Mouse (Mus musculus): Measurements from ENCODE around the gene Map1lc3b.
A peak's percentile ranks its signal among the peaks of the same experiment; 100 is the strongest.

Map1lc3b gene

GRCm38 (mm10) chr8:121607661-121608060 lies 17.5 kb downstream of the Map1lc3b start:
- DNase-seq (ENCODE audit: low spot score) = no peak

DNA sequence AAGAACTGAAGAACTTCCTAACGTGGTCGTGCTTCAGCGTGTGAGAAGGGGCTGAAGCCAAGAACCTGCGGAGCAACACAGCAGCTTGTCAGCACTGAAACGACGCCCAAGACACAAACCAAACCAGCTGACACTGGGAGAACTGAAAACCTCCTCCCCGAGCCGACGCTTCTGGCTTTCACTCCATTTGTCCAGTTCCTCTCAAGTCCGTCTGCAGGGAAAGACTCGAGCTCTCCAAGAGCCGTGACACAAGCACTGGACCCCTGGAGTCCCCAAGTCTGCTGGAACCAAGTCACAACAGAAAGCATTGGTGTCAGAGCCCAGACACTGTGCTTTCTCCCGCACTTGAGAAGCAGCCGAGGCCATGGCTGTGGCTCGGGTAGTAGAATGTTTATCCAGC lies 19.1 kb downstream of the Map1lc3b start:
- DNase-seq (ENCODE audit: low spot score) = no peak

GRCm38 (mm10) chr8:121609916-121610315 lies 19.8 kb downstream of the Map1lc3b start:
- DNase-seq (ENCODE audit: low spot score) = no peak

- DNase-seq (ENCODE audit: low spot score) = no peak
Measured at GRCm38 (mm10) chr8:121613419-121613818, 23.3 kb downstream of the Map1lc3b start.

GRCm38 (mm10) chr8:121619401-121619995 lies 29.3 kb downstream of the Map1lc3b start:
- no peak for DNase-seq (ENCODE audit: low spot score)

DNA sequence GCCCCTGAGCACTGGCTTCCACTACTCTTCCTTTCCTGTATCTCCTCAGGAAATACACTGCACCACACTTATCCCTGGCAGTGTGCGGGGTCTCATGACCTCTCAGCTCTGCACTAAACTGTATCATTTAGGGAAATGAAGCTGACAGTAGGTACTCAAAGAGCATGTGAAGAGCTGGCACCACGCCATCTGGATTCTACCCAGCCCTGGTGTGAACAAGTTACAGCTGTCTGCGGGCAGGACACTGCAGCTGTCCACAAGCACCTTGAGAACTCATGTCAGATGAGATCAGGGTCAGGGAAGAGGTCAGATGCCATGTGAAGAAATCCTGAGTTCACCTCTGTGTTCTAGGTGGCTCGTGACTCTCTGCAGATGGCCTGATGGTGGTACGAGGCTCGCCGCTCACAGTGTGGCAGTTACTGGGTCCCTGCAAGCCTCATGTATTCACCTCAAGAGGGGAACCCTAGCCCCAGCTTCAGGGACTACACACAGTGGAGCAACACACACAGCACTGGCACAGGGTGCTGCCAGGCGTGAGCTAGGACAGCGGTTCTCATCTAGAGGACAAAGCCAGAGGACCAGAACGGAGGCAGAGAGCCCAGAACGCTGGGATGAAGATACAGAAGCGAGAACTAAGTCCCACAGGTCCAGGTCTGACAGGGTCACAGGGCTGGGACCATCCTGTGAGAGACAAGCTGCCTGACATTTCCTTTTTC lies 30.8 kb downstream of the Map1lc3b start:
- DNase-seq (ENCODE audit: low spot score) = peak; percentile 67

DNA sequence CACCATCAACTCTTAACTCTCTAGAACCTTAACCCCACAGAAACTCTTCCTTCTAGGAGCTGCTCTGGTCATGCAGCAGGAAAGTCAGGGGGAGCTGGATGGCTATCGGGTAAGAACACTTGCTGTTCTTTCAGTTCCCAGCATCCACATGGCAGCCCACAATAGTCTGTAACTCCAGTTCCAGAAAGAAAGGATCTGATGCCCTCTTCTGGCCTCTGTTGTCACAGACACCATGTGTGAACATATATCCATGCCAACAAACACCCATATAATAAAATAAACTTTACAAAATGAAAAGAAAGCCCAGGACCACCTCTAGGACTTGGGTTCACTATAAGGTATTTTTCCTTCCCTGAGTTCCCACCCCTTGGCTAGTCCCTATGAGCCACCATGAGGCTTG lies 31.7 kb downstream of the Map1lc3b start:
- DNase-seq (ENCODE audit: low spot score) = no peak

- no peak for DNase-seq (ENCODE audit: low spot score)
Measured at GRCm38 (mm10) chr8:121623043-121623442, 32.9 kb downstream of the Map1lc3b start.

DNA sequence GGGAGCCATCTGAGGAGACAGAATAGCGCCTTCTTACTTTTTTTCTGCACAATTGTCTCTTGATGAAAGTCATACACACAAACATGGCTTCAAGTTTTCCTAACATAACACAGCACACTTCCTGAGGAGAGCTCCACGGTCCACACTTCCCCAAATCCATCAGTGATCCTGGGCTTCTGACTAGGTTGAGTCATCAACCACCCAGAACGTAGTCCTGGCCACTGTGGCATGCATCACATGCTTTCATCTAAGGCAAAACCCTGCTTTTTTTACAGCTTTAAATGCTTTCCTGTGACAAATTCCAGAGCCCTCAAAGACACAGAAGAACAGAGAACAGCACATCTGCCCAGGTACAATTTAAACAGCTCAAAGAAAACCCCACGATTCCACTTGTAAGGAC lies 38.5 kb downstream of the Map1lc3b start:
- DNase-seq (ENCODE audit: low spot score) = no peak

GRCm38 (mm10) chr8:121631645-121632071 lies 41.5 kb downstream of the Map1lc3b start:
- no peak for DNase-seq (ENCODE audit: low spot score)

DNA sequence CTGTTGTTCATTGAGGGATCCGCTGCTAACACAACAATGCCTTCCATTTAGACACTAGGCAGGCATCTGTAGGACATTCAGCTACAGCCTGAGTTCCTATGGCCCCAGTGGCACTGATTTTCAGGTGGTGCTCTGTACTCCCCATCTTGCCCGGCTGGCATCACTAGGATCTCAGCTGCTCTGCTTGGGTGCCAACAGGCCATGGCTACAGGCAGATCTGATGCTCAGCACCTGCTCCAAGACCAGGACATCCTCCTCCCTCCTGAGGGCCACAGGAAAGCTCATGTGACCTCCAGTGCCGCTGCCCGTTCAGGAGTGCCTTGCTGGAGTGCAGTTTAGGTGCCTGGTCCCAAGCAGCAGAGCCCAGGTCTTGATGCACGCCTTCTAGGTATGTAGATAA lies 42.2 kb downstream of the Map1lc3b start:
- DNase-seq (ENCODE audit: low spot score) = no peak

- DNase-seq (ENCODE audit: low spot score) = peak; percentile 39
Measured at GRCm38 (mm10) chr8:121635534-121635933, 45.4 kb downstream of the Map1lc3b start.

DNA sequence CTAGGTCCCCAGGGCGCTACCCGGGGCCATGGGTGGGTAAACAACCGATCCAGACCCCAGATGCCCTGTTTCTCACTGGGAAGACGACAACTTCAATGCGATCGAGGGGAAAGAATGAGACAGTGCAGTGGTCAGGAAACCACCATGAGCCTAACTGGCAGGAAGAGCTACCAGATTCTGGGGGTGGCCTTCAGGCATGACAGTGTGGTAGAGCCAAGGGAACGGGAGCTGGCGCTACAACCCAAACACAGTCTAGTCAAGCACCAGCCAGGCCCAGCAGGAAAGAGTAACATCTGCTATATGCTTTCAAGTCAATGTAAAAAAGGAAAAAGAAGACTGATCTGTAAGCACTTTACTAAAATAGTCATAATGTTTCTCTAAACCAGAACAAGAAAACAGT lies 46.0 kb downstream of the Map1lc3b start:
- no peak for DNase-seq (ENCODE audit: low spot score)

DNA sequence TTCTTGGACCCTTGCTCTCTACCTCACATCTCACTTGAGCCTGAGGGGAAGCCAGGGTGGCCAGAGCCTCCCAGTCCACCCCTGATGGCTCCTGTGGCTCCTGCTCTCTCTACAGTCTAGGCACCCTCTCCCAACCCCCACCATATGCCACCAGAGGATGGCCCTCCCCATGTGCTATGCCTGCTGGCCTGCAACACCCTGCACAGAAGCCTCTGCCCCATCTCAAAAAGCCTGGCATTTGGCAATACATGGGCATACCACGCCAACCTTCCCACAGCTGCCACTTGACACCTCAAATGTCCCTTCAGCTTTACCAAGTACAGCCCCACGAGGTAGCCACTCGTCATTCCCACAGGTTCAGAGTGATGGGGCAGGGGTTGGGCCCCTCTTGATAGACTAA lies 52.6 kb downstream of the Map1lc3b start:
- DNase-seq (ENCODE audit: low spot score) = no peak

DNA sequence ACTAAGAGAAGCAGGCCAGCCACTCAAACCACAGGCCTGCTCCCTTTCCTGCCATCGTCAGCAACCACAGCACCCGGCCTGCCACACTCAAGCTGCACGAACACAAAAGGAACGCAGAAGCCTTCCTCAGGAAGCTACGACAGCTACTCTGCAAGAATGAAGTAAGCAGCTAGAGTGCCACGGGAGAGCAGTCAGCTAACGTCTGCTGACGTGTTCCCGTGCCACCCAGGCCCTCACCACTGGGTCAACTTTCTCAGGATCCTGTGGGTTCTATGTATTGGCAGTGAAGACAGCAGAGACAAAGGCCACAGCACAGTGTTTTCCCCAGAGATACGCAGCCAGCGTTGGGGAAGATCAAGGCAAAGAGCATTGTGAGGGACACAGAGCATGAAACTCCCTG lies 53.2 kb downstream of the Map1lc3b start:
- no peak for DNase-seq (ENCODE audit: low spot score)

DNA sequence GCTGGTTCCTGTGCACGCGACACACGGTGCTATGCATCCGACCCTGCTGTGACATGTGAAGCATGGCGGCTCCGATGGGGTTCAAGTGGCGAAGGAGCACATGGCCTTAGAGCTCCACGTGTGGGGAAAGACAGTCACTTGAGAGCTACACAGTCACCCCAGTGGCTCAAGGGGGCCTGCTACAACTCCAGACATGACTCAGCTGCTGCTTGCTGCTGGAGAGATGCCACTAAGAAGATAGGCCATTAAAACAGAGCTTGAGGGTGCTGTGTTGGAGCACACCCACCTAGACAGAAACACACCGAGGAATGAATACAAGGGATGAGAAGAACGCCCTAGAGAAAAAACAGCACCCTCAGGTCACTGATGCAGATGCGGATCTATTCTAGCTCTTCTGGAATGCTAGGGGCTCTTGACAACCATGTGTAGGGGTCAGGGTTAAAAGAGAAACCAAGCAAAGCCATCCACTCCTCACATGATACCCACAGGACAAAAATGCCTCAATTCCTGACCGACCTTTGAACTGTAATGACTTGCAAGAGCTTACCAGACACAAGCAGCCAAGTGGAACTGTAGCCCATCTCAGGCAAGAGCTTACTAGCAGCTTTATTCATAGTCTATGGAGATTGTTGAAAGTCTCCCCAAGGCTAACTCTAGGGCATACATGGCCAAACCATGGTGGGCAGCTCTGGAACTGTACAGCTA lies 57.5 kb downstream of the Map1lc3b start:
- no peak for DNase-seq (ENCODE audit: low spot score)
